Mouse (Mus musculus) liver, postnatal 0 days (tissue): ENCODE results near the gene Hic1.

Source experiments
- CTCF ChIP-seq: sonication (generic); IDR thresholded peaks from 2 replicates; pipeline ENCODE4 v1.5.1; 2016; ENCODE audit warnings: antibody characterized with exemption, low read depth
- EP300 ChIP-seq: IDR thresholded peaks from 2 replicates; pipeline ENCODE4 v1.6.1; 2016; ENCODE audit warnings: antibody characterized with exemption, low read depth, mild to moderate bottlenecking

DNA sequence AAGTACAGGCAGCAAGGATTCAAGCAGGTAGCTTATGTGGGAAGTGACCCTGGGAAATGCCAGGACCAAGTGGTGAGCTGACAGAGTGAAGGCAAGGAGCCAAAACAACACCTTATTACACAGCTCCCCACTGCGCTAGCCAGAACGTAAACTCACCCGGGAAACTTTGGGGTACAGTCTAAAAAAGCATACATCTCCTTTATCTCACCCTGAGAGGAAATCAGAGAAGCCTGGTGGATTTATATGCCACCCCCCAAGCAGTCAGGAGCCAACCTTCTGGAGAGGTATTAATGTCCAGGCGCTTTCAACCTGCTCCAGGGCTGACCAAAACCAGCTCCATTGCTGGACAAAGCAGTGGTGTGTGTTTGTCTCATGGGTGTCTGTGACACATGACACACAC, 34.6 kb upstream of the Hic1 start:
- no peak for TF ChIP-seq CTCF
- TF ChIP-seq EP300 = no peak
